Mouse (Mus musculus): ENCODE results near the gene Kirrel. TPM values are rescaled to one million over a fixed set of nuclear protein-coding genes. Genes with fewer than 3 reads are reported as not detected.
"Not testable (repeated sequence)": the region's sequence is repeated elsewhere in the genome, so short reads cannot be mapped to it uniquely, and the experiment has no call there.

Kirrel gene
- total RNA-seq, 2 experiments from 2014 or later: 3.5 to 6.1 TPM

DNA sequence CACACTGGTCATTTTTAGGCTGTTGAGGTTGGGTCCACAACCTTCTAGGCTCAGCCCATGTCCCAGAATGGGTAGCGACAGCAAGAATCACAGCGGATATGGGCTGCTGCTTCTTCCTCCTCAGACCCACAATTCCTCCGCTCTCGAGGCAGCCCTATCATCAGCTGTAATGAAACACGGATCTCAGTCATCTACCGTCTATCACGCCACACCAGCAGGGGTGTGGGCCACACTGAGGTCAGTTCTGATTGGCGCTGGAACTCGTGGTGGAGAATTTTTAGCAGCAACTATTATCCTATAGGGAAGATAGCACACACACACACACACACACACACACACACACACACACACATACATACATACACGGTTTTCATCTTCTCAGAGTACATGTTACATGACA lies 25.1 kb downstream of the Kirrel start:
- no peak for DNase-seq (ENCODE audit: low spot score in 2 of 2)
- intact Hi-C loops (cut with DNase I): no loop called here

DNA sequence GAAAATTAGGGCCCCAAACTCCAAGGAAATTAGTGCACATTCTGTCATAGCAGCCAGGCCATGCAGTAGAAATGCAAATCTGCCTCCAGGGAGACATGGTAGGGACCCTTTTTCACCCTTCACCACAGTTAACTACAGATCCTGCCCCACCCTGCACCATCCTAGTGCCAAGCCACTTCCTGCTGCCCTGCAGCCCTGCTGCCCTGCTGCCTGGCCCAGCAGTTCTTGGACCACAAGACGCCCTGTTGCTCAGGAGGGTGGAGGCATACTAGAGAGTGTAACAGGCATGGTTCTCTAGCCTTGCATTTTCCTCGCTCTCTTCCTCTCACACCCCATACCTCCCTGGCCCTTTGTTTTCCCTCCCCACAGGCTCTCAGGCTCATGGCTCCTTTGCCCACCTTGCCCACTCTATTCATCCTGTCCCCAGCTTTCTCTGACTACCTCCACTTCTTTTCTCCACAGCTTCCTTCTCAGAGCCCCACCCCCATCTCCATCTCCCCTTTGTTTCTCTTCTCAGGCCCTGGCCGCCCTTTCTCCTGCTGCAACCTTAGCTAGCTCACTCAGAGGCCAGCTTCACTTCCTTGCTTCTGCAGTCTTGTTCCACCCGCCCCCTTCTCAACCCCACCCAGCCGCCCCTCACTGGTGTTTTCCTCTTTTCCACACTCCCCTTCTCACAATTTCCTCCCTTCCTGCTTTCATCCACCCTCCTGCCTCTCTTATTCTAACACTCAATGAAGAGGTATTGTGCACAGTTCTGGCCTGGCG lies 29.9 kb downstream of the Kirrel start:
- intact Hi-C loops (cut with DNase I): no loop called here
- no peak for DNase-seq (ENCODE audit: low spot score in 2 of 2)

DNA sequence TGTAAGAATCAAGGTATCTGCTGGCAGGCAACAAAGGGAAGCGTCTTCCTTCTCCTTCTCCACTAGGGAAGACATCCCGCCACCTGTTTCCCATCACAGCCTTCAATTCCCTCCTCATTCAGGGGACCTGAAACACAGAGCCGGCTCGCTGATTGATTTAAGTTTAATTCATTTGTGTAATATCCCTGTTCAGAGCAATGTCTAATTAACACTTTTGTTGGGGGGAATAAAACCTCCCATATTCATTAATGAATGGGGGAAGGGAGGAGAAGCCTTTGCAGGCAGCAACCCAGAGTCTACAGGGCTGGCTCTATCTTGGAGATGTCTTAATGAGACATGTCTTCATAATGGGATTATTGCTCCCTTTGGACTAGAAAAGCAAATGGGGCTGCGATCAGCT lies 34.3 kb downstream of the Kirrel start:
- intact Hi-C loops (cut with DNase I): no loop called here
- no peak for DNase-seq (ENCODE audit: low spot score in 2 of 2)

DNA sequence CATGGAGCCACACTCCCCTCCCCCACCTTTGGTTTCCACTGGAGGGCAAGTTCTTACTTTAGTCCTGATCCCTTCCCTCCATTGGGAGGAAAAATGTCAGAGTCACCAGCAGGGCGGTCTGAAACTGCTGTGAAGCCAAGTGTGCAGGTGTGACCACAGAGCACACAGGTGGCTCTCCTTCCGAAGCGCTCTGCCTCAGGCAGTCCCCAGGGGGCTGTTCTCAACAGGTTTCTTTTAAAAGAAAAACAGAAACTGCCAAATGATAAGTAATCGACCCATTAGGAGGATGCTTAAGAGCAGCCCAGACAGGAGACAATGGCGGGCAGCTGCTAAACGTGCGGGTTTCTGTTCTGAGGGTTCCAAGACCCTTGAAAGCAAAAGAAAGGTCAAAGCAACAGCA lies 37.8 kb downstream of the Kirrel start:
- intact Hi-C loops (cut with DNase I): no loop called here
- no peak for DNase-seq (ENCODE audit: low spot score in 2 of 2)

DNA sequence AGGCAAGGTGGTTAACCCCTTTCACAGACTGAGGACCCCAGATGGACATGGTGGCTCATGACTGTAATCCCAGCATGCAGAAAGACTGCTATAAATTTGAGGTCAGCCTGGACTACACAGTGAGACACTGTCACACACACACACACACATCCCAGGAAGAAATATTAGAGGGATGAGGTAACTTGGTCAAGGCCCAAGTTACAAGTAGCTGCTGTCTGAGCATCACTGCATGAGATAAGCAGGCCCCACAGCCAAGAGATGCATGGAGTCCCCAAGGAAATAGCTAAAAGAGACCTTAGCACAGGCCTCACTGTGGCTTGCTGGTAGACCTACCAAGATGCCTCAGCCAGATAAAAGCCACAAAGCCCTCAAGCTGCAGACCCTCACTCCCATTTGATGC lies 39.6 kb downstream of the Kirrel start:
- intact Hi-C loops (cut with DNase I): no loop called here
- no peak for DNase-seq (ENCODE audit: low spot score in 2 of 2)

DNA sequence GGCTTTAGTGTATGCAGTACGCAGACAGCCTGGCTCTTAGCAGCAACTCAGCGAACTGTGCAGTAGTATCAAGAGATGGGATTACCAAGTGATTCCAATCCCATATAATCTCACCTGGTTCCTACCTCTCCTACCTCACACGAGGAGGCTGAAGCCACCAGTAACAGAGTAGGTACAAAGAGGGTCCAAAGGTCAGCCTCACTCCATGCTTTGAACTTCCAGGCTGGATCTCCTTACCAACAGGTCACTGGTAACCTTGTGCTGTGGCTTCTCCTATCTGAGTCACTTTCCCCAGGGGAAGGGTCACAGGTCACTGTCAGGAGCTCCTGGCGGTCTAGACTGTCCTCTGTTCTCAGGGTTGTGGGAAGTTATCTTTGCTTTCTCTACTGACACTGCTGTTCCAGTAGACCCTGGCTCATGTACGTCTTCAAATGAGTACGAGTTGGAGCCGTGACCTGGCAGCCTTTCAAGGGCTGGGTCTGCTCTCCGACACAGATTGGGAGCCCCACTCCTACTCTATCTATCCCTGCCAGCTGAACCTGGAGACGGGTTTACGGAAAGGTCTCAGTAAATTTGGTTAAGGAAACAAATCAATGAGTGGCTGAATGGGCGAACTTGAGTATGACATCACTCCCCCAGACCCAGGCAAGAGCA lies 42.7 kb downstream of the Kirrel start:
- intact Hi-C loops (cut with DNase I): no loop called here

DNA sequence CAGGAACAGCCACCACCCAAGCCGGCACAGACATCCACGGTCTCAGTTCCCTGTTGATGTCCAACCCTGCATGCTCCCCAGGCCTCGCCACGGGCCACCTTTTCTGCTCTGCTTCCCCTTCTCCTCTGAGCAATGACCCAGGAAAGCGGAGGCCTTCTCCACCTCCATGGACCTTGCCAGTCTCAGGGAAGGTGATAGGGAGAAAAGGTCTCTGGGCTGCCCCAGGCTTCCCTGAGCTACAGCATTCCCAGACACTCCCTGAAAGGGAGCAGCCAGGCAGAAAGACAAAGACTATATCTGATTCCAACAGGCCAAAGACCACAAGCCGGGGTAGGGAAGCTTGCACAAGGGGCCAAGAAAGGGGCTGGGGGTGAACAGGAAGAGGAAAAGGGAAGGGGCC lies 43.6 kb downstream of the Kirrel start:
- intact Hi-C loops (cut with DNase I): no loop called here
- no peak for DNase-seq (ENCODE audit: low spot score in 2 of 2)

More for the DNA sequence above, 42.7 kb downstream of the Kirrel start:
- no peak for DNase-seq (ENCODE audit: low spot score in 2 of 2)

DNA sequence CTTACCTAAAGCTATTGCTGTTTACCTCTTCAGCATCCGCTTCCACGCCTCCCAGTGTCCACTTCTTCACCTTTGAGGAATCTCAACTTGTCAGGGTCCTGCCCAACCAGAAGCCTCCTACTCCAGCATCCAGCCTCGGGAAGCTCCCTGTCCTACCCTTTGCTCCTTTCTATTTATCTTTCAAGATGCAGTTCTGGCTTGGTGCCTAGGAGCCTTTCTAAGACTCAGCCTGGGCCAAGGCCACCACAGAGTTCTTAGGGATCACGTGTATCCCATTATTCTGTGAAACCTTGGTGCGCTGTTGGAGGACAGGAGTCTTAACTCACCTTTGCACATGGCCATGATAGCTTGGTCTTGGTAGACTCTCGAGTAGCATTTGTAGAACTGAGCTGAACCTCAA lies 50.8 kb downstream of the Kirrel start:
- DNase-seq (ENCODE audit: low spot score in 2 of 2): no peak
- intact Hi-C loops (cut with DNase I): no loop called here

DNA sequence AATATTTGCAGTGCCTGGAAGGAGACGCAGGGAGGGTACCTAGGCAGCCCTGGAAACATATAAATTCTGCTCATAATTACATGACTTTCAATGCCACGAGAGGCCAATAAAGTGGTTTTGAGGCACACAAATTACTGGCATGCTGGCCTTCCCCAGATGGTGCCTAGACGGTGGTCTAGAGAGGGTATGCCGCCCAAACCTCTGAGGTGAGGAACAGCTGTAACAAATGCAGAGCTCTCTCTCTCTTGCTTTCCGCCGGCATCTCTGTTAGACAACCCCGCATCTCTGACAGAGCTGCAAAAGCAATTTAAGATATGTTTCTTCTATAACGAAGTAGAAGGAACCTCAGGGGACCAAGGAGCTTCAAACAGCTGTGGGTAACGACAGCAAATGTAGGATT lies 56.3 kb downstream of the Kirrel start:
- intact Hi-C loops (cut with DNase I): no loop called here
- DNase-seq (ENCODE audit: low spot score in 2 of 2): no peak

DNA sequence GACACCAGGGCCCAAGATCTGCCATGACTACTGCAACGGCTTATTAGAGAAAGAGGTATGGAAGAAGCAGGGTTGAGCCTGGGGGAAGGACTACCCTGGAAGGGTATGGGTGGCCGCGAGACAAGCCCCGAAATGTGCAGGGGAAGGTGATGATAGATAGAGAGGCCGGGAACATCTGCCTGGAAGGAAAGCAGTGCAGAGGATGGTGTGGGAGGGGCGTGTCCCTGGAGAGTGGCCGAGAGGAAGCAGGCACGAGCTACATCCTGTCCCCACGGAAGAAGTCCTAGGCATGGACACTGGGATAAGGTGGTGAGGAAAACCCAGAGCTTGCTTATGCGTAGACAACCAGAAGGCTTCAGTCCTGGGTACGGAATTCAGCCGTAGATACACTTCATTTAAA lies 56.9 kb downstream of the Kirrel start:
- intact Hi-C loops (cut with DNase I): no loop called here
- DNase-seq (ENCODE audit: low spot score in 2 of 2): no peak

DNA sequence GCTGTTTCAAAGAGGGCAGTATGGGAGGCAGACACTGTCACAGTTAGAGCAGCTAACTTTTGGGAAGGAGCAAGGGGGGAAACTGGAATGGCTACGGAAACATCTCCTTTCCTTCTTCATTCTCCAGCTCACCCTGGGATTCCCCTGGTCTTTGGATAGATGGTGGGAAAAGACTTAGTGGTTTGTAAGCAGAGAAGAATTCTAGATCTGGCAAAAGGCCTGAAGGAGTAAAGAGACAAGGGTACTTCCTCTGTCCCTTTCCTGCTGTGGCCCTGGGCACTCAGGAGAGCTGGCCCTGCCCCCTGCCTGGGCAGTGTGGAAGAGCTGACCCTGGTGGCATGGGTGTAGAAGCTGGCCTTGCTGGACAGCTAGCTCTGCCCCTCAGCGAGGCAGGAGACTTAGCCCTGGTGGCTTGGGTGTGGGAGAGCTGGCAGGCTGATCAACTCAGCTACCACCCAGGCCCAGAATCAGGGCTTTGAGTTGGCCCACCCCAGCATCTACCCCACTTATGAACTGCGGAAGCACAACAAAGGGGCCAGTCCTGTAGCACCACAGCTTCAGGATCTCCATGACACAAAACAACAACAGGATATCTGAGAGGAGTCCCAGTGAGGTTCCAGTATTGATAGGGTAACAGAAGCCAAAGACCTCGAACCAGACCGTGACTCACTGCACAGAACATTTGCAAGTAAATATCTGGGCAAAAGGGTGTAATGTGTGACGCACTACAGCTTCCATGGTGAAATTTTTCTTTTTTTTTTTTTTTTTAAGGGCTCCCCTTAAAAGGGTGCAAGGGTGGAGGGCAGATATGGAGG lies 58.6 kb downstream of the Kirrel start:
- DNase-seq (ENCODE audit: low spot score in 2 of 2): no peak
- intact Hi-C loops (cut with DNase I): no loop called here

DNA sequence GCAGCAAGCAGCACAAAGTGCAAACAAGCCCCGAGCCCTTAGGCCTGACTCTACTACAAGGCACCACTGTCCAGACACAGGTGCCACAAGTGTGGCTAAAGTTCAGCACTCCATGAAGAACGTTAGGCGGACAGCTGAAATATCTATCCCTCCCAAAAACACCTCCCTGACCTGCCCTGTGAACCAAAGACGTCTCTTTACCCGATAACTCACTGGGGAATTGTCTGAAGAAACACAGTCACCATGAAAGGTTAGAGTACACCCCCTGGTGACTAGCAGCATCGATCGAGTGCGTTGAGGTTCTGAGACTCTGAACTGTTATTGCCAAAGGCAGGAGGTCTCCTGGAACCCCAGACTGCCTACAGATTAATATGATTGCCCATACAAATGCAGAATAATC lies 59.3 kb downstream of the Kirrel start:
- intact Hi-C loops (cut with DNase I): no loop called here
- no peak for DNase-seq (ENCODE audit: low spot score in 2 of 2)

DNA sequence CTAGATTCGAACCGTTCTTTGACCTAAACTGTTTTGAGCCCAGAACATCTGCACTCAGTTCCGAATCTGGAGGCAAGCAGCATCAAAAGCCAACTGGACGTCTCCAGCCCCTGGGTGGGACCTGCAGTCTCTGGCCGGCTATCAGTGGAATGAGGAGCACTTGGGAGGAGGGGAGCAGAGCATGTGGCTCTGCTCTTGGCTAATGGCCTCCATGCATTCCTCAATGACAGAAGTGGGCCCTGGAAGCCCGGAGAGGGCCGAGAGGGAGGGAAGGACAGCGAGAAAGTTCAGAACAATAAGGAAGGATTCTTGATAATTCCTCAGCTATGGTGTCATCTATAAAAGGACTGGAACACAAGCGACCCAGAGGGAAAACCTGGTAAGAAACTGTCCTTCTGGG lies 59.7 kb downstream of the Kirrel start:
- intact Hi-C loops (cut with DNase I): no loop called here
- DNase-seq (ENCODE audit: low spot score in 2 of 2): no peak

DNA sequence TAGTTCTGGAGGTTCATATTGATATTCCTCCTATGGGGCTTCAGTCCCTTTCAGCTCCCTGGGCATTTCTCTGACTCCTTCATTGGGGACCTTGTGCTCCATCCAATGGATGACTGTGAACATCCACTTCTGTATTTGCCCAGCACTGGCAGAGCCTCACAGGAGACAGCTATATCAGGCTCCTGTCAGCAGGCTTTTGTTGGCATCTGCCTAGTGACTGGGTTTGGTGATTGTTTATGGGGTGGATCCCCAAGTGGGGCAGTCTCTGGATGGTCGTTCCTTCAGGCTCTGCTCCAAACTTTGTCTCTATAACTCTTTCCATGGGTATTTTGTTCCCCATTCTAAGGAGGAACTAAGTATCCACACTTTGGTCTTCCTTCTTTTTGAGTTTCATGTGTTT lies 60.7 kb downstream of the Kirrel start:
- intact Hi-C loops (cut with DNase I); DNase-seq (ENCODE audit: low spot score in 2 of 2): not testable (repeated sequence)

DNA sequence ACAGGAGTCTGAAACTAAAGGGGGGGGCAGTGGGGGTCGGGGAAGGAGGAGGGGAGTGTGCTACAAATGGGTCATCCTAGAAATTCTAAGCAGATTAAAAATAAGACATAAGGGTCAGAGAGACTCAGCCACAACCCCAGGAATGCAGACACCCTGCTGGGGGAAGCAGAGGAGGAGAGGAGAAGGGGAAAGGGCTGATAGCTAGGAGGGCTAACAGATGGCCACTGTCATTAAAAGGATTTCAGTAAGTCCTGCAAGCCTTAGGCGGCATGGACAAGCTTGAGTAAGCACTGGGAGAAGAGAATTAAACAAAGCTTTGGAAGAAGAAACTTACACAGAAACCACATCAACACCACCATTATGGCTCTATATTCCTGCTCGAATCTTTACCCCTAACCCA lies 62.3 kb downstream of the Kirrel start:
- no peak for DNase-seq (ENCODE audit: low spot score in 2 of 2)
- intact Hi-C loops (cut with DNase I): no loop called here

DNA sequence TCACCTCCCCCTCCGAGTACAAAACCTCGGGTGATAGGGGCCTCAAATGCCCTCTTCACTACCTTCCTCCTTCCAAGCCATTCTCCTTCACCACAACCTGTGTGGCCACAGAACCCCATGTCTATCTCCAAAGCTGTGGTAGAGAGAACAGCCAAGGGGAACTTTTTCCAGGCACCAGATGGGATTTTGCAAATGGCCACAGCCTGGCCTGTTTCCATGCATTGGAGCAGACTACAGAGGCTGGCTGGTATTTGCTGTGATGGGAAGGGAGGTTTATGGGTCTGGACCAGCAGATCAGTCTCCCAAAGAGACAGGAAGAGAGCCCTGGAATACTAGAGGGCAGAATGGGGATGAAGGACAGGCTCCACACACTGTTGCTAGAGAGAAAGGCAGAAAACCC lies 69.7 kb downstream of the Kirrel start:
- DNase-seq (ENCODE audit: low spot score in 2 of 2): no peak
- intact Hi-C loops (cut with DNase I): no loop called here

DNA sequence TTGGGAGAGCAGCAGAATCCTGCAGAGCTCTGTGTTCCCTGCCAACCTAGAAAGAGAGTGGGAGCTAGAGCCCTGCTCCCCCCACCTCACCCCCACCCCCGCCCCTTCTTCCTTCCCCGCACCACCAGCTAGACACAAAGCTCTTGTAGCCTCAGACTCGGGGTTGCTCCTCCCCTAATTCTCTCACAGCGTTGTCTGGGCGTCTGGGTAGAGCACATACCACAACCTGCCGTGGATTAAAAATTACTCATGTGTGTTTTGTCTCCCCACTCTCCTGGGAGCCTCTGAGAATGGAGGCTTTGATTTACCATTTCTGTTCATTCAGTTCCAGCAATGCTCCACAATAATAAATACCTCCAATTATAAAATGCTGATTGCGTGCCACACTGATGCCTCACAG lies 72.2 kb downstream of the Kirrel start:
- intact Hi-C loops (cut with DNase I): no loop called here
- DNase-seq (ENCODE audit: low spot score in 2 of 2): no peak

DNA sequence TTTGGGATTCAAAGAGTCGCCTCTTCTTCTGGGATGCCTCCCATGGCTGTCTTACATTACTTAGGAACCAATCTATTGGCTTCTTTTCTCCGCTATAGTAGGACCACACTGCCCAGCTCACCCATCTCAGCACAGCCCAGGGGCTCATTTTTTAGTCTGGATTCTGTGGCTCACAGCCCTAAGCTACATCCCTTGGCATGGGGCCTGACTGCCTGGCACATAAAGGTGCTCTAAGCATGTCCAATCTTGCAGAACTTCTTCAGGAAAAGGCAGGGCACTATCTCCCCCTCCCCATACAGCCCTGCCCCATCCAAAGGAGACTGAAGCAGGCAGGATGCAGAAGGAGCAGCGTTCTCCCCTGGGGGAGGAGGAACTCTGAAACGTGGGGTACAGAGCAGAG lies 73.6 kb downstream of the Kirrel start:
- no peak for DNase-seq (ENCODE audit: low spot score in 2 of 2)
- intact Hi-C loops (cut with DNase I): no loop called here

DNA sequence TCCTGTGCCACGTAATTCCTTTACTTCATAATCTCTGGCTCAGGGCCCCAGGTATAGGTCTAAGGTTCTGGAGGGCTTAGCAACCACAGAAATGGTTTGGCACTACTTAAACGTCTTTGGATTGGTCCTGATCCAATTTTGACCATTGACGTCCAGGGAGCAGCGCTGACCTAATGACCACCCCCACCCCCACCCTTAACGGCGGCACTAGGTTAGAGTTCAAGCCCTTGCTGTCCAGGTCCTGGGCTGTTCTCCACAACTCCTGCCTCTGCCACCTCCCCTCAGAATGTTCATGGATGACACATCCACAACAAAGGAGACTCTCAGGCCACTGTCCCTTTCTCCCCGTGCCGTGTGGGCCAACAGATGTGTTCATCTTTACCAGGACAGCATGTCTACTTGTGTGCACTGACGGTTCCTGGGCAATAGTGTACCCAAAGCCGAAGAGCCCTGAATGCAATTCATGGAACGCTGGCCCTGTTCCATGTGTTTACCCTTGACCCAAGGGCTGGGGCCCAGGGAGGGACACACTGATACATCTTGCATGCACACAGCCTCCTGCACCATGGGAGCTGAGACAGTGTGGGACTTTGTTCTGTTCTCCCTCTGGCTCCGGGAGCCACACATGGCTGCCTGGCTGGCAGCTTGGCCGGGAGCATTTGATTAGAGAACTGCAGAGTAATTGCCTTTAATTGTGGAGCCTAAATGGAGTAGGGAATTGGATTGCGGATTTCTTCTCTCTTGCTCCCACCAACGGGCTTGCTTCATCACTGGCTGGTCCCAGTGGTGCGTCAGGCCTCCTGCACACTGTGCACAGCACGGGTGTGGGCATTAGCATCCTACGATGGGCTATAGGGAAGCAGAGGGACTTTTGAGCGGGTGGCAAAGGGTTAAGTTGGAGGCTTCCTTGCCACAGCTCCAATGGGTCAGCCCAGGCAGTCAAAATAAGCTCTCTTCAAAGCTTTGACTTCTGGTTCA lies 76.3 kb downstream of the Kirrel start:
- no peak for DNase-seq (ENCODE audit: low spot score in 2 of 2)
- intact Hi-C loops (cut with DNase I): no loop called here

DNA sequence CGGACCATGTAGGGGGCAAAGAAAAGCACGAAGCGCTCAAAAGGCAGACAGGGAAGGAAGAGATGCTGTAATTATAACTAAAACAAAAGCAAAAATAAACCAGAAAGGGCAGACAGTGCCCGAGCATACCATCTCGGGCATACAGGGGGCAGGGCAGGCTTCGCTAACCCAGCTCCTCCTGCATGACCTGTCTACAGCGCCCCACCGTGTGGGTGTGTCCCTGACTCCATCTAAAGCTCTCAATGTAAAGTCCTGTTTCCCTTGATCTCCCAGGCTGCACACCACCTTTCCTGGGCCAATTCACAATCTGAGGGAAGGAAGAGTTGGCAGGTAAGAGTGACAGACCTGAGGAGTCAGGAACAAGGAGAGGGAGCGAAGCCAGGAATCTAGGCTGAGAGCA lies 77.3 kb downstream of the Kirrel start:
- intact Hi-C loops (cut with DNase I): no loop called here
- DNase-seq (ENCODE audit: low spot score in 2 of 2): no peak
